Mouse (Mus musculus): ENCODE data around the gene Shc3. TPM values are rescaled to one million over a fixed set of nuclear protein-coding genes. Genes with fewer than 3 reads are reported as not detected.

Shc3 gene
- total RNA-seq, 2 experiments from 2014 or later: 2.3 TPM

DNA sequence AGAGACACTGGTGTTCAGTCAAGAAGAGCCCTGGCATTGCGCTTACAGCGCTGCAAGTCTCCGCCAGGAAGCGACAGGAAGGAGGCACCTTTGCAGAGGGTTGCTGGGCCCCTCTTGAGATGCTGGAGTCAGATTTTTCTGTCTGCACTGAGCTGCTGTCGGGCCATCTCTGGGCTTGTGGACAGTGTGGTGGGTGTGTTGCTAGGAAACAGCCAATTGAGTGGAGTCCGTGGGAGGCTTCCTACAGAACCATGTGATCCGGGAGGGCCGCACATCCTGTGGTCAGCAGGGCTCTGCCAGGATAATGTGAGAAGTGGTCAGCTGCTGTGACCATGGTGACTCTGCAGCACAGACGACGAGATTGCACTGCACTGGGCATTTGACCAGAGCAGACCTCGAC lies 4.6 kb upstream of the Shc3 start:
- intact Hi-C loops (cut with DNase I): no loop called here
- no peak for DNase-seq (ENCODE audit: low spot score)

- intact Hi-C loops (cut with DNase I): no loop called here
- no peak for DNase-seq (ENCODE audit: low spot score)
Observed at GRCm38 (mm10) chr13:51570111-51570510, 892 bp upstream of the Shc3 start.

DNA sequence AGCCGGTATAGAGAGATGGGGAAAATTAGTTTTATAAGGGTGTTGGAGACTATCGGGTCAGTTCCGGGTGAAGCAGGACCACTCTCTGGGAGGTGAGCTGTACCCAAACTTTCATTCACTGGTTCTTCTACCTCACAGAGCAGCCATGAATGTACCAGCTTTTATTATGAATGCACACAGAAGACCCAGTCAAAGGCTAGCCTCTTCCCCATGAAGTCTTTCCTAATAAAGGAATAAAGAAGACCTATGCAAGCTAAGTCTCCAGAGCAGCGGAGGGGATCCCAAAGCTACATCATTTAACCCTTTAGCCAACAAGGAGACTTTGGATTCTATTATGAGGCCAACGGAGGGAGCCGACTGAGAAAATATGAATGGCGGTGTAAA lies 458 bp upstream of the Shc3 start:
- intact Hi-C loops (cut with DNase I): no loop called here
- DNase-seq (ENCODE audit: low spot score): no peak

DNA sequence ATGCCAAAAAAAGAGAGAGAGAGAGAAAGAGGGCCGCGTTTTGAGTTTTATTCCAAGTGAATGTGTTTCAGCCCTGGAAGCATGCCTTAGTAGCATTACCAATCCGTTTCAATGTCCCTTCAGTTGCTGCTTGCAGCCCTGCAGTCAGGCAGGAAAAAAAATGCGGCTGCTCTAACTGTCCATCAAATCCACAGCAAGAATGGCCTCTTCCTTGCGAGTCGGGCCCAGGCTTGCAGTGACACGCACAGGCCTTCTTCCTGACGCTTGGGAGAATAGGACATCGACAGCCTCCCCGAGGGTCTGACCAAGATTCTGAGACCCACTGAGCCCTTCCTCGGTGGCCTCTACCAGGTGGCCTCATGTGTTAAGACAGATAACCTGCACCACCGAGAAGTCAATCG lies 718 bp downstream of the Shc3 start:
- intact Hi-C loops (cut with DNase I): no loop called here
- no peak for DNase-seq (ENCODE audit: low spot score)

DNA sequence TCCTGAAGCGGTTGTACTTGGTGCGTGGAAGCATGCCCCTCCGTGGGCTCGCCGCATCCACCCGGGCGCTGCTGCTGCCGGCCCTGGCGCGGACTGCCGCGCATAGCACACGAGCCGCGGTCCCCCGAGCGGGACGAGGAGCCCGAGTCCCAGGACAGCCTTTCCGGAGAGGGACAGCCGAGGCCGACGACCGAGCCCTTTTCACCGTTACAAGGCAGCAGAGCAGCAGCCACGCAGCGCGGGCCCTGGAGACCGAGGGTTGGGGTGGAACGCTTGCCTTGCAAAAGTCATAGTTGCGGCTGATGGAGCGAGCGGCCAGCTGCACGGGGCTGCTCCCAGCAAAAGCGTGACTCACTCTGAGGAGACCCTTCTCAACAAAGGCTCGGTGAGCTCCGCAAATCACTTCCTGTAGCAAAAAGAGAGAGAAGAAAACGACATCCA lies 1.8 kb downstream of the Shc3 start:
- DNase-seq (ENCODE audit: low spot score): no peak
- intact Hi-C loops (cut with DNase I): no loop called here

DNA sequence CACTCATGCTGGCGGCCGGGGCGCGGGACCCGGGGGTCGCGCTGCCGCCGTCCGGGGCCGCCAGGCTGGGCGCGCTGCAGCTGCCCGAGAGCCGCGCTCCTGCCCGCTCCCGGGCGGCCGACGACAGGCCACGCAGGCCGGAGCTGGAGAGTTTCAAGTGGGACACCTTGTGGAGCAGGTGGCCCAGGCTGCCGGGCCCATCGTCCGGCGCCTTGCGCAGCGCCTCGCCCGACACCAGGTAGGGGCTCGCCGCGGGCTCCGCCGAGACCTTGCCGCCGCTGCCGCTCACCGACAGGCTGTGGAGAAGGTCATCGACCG lies 2.2 kb downstream of the Shc3 start:
- no peak for DNase-seq (ENCODE audit: low spot score)
- intact Hi-C loops (cut with DNase I): no loop called here

GRCm38 (mm10) chr13:51566371-51567077 lies 2.7 kb downstream of the Shc3 start:
- intact Hi-C loops (cut with DNase I): no loop called here
- no peak for DNase-seq (ENCODE audit: low spot score)

DNA sequence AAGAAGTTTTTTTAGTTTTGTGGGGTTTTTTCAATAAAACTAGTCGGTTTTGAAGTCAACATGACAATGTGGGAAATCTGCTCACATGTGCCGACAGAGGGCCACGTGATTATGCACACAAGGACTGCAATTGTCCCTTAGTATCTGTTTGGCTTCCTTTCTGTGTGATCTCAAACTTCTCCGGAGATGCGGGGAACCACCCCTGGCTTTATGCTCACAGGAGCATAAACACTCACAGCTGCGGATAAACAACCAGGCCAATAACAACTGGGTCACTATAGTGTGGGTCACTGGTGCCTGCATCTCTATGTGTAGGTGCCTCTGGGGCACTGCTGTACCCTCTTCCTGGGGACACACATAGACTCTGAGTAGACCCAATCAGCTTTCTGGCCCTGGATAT lies 4.5 kb downstream of the Shc3 start:
- DNase-seq (ENCODE audit: low spot score): no peak
- intact Hi-C loops (cut with DNase I): no loop called here

DNA sequence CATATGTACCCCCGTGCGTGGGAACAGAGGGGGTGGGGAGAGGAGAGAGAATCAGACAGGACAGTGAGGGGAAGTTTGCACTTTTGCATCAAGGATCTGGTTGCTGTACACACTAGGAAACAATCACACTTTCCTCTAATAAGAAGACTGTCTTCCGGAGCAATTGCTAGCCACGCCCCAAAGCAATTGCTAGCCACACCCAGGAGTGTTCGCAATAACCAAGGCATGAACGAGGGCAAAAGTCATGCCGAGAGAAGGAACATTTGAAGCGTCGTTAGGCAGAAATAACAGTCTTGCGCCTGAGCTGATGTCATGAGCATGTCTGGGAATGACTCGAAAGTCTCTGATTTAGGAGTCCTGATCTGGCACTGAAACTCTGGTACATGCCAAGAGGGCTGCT lies 15.9 kb downstream of the Shc3 start:
- DNase-seq (ENCODE audit: low spot score): no peak
- intact Hi-C loops (cut with DNase I): no loop called here

DNA sequence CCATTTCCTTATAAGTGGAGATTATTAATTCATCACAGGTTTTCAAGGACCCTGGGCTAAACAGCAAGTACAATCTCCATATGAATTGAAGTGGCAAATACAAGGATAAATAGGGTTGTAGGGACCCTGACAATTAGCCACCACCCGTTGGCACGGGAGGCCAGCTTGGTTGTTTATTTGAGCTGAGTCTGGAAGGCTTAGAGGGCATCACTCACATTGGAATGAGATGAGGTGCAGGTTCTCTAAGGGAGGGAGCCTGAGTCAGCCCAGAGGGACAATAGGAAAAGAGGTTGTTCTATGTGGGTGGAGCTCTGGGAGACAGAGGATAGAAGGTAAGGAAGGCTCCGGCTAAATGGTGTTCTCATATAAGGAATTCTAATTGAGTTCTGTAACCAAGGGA lies 17.0 kb downstream of the Shc3 start:
- intact Hi-C loops (cut with DNase I): no loop called here

DNA sequence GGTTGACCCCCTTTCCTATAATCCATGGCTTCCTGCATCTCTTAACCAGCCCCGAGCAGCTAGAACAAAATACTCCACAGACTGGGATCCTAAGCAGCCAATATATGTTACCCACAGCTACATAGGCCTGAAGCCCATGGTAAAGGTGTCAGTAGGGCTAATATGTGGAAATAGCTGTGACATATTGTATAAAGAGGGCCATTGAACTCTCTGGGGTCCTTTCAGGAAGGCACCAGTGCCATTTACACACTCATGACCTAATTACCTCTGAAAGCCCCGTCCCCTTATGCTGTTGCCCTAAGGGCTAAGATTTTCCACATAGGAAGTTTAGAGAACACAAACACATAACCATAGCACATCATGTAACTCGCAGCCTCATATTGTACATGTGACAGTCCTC lies 17.4 kb downstream of the Shc3 start:
- intact Hi-C loops (cut with DNase I): no loop called here
- no peak for DNase-seq (ENCODE audit: low spot score)

More for the DNA sequence above, 17.0 kb downstream of the Shc3 start:
- no peak for DNase-seq (ENCODE audit: low spot score)

GRCm38 (mm10) chr13:51539816-51540215 lies 29.4 kb downstream of the Shc3 start:
- no peak for DNase-seq (ENCODE audit: low spot score)
- intact Hi-C loops (cut with DNase I): no loop called here

DNA sequence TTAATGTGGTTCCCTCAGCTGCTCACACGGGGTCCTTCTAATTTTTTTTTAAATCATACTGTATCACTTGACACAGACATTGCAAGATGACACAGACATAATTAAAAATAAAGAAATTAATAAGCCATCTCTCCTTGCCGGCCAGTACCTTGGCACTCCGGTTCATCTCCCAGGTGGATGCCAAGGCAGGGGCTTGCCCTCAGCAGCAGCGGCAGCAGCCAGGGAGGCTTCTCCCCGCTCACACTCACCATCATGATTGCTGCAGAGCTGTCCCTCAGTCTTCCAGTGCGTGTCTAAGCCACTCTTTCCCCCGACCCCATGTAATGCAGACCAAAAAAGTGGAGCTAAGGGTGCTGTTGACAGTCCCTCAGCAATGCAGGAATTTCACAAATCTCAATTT lies 33.9 kb downstream of the Shc3 start:
- intact Hi-C loops (cut with DNase I): no loop called here
- DNase-seq (ENCODE audit: low spot score): no peak

- intact Hi-C loops (cut with DNase I): no loop called here
- DNase-seq (ENCODE audit: low spot score): no peak
Observed at GRCm38 (mm10) chr13:51526480-51526879, 42.7 kb downstream of the Shc3 start.

DNA sequence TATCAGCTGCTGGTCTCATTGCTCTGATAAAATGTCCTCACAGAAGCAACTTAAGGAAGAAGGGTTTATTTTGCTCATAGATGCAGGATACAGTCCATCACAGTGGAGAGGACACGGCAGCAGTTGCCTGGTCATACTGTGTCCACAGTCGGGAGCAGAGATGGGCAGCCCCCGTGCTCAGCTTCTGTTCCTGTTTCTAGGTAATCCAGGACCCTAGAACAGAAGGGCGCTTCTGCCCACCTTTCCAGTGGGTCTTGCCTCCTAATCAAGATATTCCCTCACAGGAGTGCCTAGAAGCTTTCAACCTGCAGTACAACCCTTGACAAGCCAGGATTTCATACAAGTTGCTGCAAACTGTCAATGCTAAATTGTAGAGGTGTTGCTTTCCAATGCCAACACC lies 44.9 kb downstream of the Shc3 start:
- no peak for DNase-seq (ENCODE audit: low spot score)
- intact Hi-C loops (cut with DNase I): no loop called here

DNA sequence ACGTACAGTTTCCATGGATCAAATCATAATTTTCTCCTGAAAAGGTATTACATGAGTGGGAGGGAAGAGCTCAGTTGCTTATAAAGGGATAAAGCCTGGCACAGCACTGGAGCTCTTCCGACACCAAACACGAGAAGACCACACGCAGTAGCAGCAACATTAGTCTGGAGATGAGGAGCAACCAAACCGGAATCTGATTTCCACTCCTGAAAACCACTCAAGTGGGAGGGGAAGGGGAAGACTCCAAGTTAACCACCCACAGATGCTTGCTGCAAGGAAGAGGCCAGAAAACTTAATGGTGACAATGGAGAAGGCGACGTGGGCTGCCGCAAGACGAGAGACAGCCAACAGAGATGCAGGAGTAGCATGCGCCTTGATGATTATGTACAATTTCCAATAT lies 45.9 kb downstream of the Shc3 start:
- no peak for DNase-seq (ENCODE audit: low spot score)
- intact Hi-C loops (cut with DNase I): no loop called here

DNA sequence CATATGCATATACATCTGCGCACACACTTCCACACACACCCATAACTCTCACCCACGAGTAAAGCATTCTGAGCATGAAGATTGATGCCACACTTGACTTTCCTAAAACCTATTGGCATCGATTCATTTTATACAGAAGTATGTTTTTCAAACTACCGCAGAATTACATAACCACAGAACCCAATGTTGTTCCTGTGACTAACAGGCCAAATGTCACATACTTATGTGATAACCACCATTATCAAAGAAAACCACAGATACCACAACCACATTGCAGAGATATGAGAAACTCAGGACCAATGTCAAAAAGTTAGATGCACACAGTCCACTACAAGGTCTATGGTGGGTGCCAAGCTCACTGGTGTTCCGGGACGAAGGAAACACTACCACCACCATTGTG lies 50.3 kb downstream of the Shc3 start:
- no peak for DNase-seq (ENCODE audit: low spot score)
- intact Hi-C loops (cut with DNase I): no loop called here

DNA sequence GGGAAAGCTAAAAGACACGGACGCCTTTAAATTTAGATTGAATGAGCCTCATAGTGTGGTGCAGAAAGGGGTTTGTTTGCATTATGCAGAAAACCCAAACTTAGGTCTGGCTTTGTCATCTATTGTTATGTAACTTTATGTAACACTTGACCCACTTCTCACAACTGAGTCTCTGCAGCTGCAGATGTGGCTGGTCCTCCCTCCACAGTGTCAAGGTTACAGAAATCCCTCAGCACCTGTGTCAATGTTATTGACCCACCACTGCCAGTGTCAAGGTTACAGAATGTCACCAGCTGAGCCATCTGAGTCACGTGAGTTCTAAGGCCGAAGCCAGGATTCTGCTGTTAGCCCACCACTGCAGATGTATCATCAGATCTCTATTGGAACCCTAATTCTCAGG lies 51.3 kb downstream of the Shc3 start:
- intact Hi-C loops (cut with DNase I): no loop called here
- no peak for DNase-seq (ENCODE audit: low spot score)

DNA sequence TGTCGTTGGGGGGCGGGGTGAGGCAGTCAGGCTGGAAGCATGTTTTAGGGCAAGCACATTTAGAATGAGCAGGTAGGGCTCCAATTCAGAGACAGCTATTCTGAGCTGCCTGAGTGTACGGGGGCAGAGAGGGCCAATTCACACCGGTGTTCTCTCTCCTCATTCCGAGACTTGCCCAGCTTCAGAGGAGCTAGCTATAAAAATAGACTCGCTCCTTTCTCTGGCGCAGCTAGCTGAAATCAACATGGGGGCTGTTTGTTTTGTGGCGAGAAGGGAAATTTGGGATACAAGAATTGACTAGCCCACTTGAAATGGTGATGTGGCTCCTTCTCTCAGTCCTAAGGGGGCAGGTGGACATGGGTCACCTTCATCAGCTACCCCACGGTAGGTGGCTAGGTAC lies 60.4 kb downstream of the Shc3 start:
- intact Hi-C loops (cut with DNase I): no loop called here
- no peak for DNase-seq (ENCODE audit: low spot score)

GRCm38 (mm10) chr13:51505711-51506110 lies 63.5 kb downstream of the Shc3 start:
- intact Hi-C loops (cut with DNase I): no loop called here

GRCm38 (mm10) chr13:51499769-51500168 lies 69.5 kb downstream of the Shc3 start:
- intact Hi-C loops (cut with DNase I): loop anchor here (10.0 kb wide), 1 partner anchor 165 kb away; no protein-coding TSS in a partner anchor
- DNase-seq (ENCODE audit: low spot score): no peak

More at GRCm38 (mm10) chr13:51505711-51506110, 63.5 kb downstream of the Shc3 start:
- DNase-seq (ENCODE audit: low spot score): no peak

GRCm38 (mm10) chr13:51493676-51494075 lies 75.5 kb downstream of the Shc3 start:
- intact Hi-C loops (cut with DNase I): loop anchor here (10.0 kb wide), 1 partner anchor 159 kb away; no protein-coding TSS in a partner anchor

More at GRCm38 (mm10) chr13:51493676-51494075, 75.5 kb downstream of the Shc3 start:
- DNase-seq (ENCODE audit: low spot score): no peak
